Mouse (Mus musculus): Measurements from ENCODE around the gene Nr6a1.

GRCm38 (mm10) chr2:38851797-38852196, 75.7 kb downstream of the Nr6a1 start:
- TF ChIP-seq CTCF (IDR thresholded peaks at IDR 0.05; ENCODE audit: low read depth, low read length): no peak
- TF ChIP-seq POLR2A (IDR thresholded peaks at IDR 0.05; ENCODE audit: extremely low read depth, insufficient read depth, low read length): no peak
